Mouse (Mus musculus): ENCODE results near the gene 4933430I17Rik.
"Not testable (repeated sequence)": the region's sequence is repeated elsewhere in the genome, so short reads cannot be mapped to it uniquely, and the experiment has no call there.

The 4933430I17Rik gene

GRCm38 (mm10) chr4:62543782-62544181, 18.6 kb downstream of the 4933430I17Rik start:
- DNase-seq (ENCODE audit: low spot score in 2 of 2): no peak

GRCm38 (mm10) chr4:62544801-62545200, 19.6 kb downstream of the 4933430I17Rik start:
- DNase-seq (ENCODE audit: low spot score in 2 of 2): no peak

- no peak for DNase-seq (ENCODE audit: low spot score in 2 of 2)
Observed at GRCm38 (mm10) chr4:62551966-62552365, 26.8 kb downstream of the 4933430I17Rik start.

- DNase-seq (ENCODE audit: low spot score in 2 of 2): no peak
Observed at GRCm38 (mm10) chr4:62557436-62557835, 32.3 kb downstream of the 4933430I17Rik start.

GRCm38 (mm10) chr4:62559797-62560329, 34.7 kb downstream of the 4933430I17Rik start, which contains the start of gene Rgs3:
Rgs3 (plus strand) TSS chr4:62559847.
- no peak for DNase-seq (ENCODE audit: low spot score in 2 of 2)

GRCm38 (mm10) chr4:62560963-62561629, 35.9 kb downstream of the 4933430I17Rik start:
- peak; percentile 34 to 56 for DNase-seq (ENCODE audit: low spot score in 2 of 2)

GRCm38 (mm10) chr4:62561630-62562001, 36.4 kb downstream of the 4933430I17Rik start:
- no peak for DNase-seq (ENCODE audit: low spot score in 2 of 2)

GRCm38 (mm10) chr4:62562006-62562405, 36.8 kb downstream of the 4933430I17Rik start:
- DNase-seq (ENCODE audit: low spot score in 2 of 2): no peak

GRCm38 (mm10) chr4:62566530-62566929, 41.4 kb downstream of the 4933430I17Rik start:
- no peak for DNase-seq (ENCODE audit: low spot score in 2 of 2)

- no peak for DNase-seq (ENCODE audit: low spot score in 2 of 2)
Observed at GRCm38 (mm10) chr4:62567696-62568095, 42.5 kb downstream of the 4933430I17Rik start.

- DNase-seq (ENCODE audit: low spot score in 2 of 2): no peak
Observed at GRCm38 (mm10) chr4:62568359-62568758, 43.2 kb downstream of the 4933430I17Rik start.

GRCm38 (mm10) chr4:62569603-62570002, 44.4 kb downstream of the 4933430I17Rik start:
- no peak for DNase-seq (ENCODE audit: low spot score in 2 of 2)

GRCm38 (mm10) chr4:62570029-62570428, 44.9 kb downstream of the 4933430I17Rik start:
- DNase-seq (ENCODE audit: low spot score in 2 of 2): no peak

- no peak for DNase-seq (ENCODE audit: low spot score in 2 of 2)
Observed at GRCm38 (mm10) chr4:62582365-62583264, 57.4 kb downstream of the 4933430I17Rik start.

GRCm38 (mm10) chr4:62583265-62584092, 58.3 kb downstream of the 4933430I17Rik start:
- DNase-seq (ENCODE audit: low spot score in 2 of 2): peak; percentile 29 to 32

GRCm38 (mm10) chr4:62587067-62587466, 61.9 kb downstream of the 4933430I17Rik start:
- no peak for DNase-seq (ENCODE audit: low spot score in 2 of 2)

- no peak for DNase-seq (ENCODE audit: low spot score in 2 of 2)
Observed at GRCm38 (mm10) chr4:62590878-62591277, 65.7 kb downstream of the 4933430I17Rik start.

GRCm38 (mm10) chr4:62591326-62591725, 66.2 kb downstream of the 4933430I17Rik start:
- no peak for DNase-seq (ENCODE audit: low spot score in 2 of 2)

- DNase-seq (ENCODE audit: low spot score in 2 of 2): not testable (repeated sequence)
Observed at GRCm38 (mm10) chr4:62593546-62594240, 68.5 kb downstream of the 4933430I17Rik start.

- no peak for DNase-seq (ENCODE audit: low spot score in 2 of 2)
Observed at GRCm38 (mm10) chr4:62594442-62594841, 69.3 kb downstream of the 4933430I17Rik start.

GRCm38 (mm10) chr4:62596051-62596450, 70.9 kb downstream of the 4933430I17Rik start:
- peak in 1 of 2 experiments; percentile 31 for DNase-seq (ENCODE audit: low spot score in 2 of 2)
